Mouse (Mus musculus) heart, embryonic 14.5 days (tissue): ENCODE measurements around the gene Usp24. TPM values are rescaled to one million over a fixed set of nuclear protein-coding genes. Genes with fewer than 3 reads are reported as not detected.
"Not testable (repeated sequence)": the region's sequence is repeated elsewhere in the genome, so short reads cannot be mapped to it uniquely, and the experiment has no call there.

Experiments used
- ATAC-seq: fragments of 200-750 bp; cut with Nextera tagmentation; 2 replicates; pipeline ENCODE4 v1.8.0; 2017; ENCODE audit warnings: low read depth, moderate TSS enrichment; ENCODE audit not compliant: insufficient number of reproducible peaks, insufficient read depth, low FRiP score
- H3K27ac ChIP-seq, 2 experiments: fragments of 200-500 bp in 1 of 2; fragments of 300-500 bp in 1 of 2; sonication (generic) in 1 of 2; replicated peaks in 1 of 2; 2 replicates each; pipeline ENCODE4 v1.5.1; 2012 to 2014; ENCODE audit warnings: low read depth in 2 of 2, low read length in 2 of 2, control low read depth in 1 of 2, mild to moderate bottlenecking in 1 of 2, mixed read lengths in 1 of 2; ENCODE audit not compliant: control insufficient read depth in 1 of 2, insufficient read depth in 1 of 2
- H3K27me3 ChIP-seq: fragments of 300-500 bp; sonication (generic); 2 replicates; pipeline ENCODE4 v1.6.1; 2014; ENCODE audit warnings: mild to moderate bottlenecking, low read length, control low read depth; ENCODE audit not compliant: control insufficient read depth, insufficient read depth
- H3K36me3 ChIP-seq: fragments of 300-500 bp; sonication (generic); 2 replicates; pipeline ENCODE4 v1.6.1; 2014; ENCODE audit warnings: mild to moderate bottlenecking, control low read depth, low read length, mixed read lengths; ENCODE audit not compliant: control insufficient read depth, insufficient read depth
- H3K4me1 ChIP-seq, 2 experiments: fragments of 200-500 bp in 1 of 2; fragments of 300-500 bp in 1 of 2; sonication (generic) in 1 of 2; 2 replicates each; pipeline ENCODE4 v1.6.1; 2012 to 2014; ENCODE audit warnings: low read length in 2 of 2, control low read depth in 1 of 2, mixed read lengths in 1 of 2; ENCODE audit not compliant: control insufficient read depth in 2 of 2, insufficient read depth in 2 of 2
- H3K4me2 ChIP-seq: fragments of 300-500 bp; sonication (generic); 2 replicates; pipeline ENCODE4 v1.6.1; 2014; ENCODE audit warnings: mild to moderate bottlenecking, low read length
- H3K4me3 ChIP-seq, 2 experiments: fragments of 200-500 bp in 1 of 2; fragments of 300-500 bp in 1 of 2; sonication (generic) in 1 of 2; 2 replicates each; pipeline ENCODE4 v1.5.1; 2012 to 2014; ENCODE audit warnings: low read length in 2 of 2, mild to moderate bottlenecking in 2 of 2, control low read depth in 1 of 2, low read depth in 1 of 2, moderate library complexity in 1 of 2; ENCODE audit not compliant: control insufficient read depth in 1 of 2, insufficient read depth in 1 of 2
- H3K9ac ChIP-seq: fragments of 300-500 bp; sonication (generic); 2 replicates; pipeline ENCODE4 v1.6.1; 2014; ENCODE audit warnings: mild to moderate bottlenecking, low read length
- H3K9me3 ChIP-seq: fragments of 300-500 bp; sonication (generic); 2 replicates; pipeline ENCODE4 v1.6.1; 2016; ENCODE audit warnings: low read length, control low read depth; ENCODE audit not compliant: control insufficient read depth
- WGBS: fragments of 180-500 bp; shearing (Covaris S2); extraction: QIAGEN DNeasy Blood & Tissue Kit; methylation state at CpG from one replicate; pipeline ENCODE4 v1.1.7; 2014; 5-methylcytosine and 5-hydroxymethylcytosine counted together
- polyA plus RNA-seq: library from polyadenylated mRNA; unstranded; fragments of >200 nt; fragmentation: Nextera tagmentation; extraction: Ambion mirVana; gene quantifications from 2 replicates; pipeline ENCODE4 v1.2.1, GENCODE M21; 2014

The Usp24 gene
- polyA plus RNA-seq, 1 experiment from 2014 or later, result 12.9 TPM

DNA sequence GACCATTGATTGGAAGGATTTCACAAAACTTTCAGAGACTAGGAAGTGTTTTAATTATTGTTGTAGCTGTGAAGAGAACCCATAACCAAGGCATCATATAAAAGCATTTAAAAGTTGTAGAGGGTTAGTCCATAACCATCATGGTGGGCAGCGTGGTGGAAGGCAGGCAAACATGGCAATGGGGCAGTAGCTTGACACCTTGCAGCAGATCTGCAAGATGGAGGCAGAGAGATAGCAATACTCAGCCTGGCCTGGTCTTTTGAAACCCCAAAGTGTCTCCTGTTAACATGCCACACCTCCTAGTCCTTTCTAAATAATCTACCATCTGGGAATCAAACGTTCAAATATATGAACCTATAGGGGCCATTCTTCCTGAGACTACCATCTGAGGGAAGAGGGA is 17.6 kb downstream of the Usp24 start:
- peaks cover 2 to 22% of the 10 kb centered on the region in 2 experiments; a peak in 3 of 4 replicates for H3K4me1 ChIP-seq
- H3K4me3 ChIP-seq, result no peak overlapping the region
- WGBS, result 57% methylated on average over 2 of the region's 2 CpGs
- no peaks in the 10 kb centered on the region for H3K27me3 ChIP-seq
- no peaks in the 10 kb centered on the region for H3K9me3 ChIP-seq
- no peak overlapping the region for H3K9ac ChIP-seq
- no peak for ATAC-seq
- no peaks in the 10 kb centered on the region for H3K36me3 ChIP-seq
- H3K4me2 ChIP-seq, result no peak overlapping the region
- H3K27ac ChIP-seq, result peak overlapping the region in 1 of 2 experiments; percentile 9; a peak in 1 of 4 replicates

DNA sequence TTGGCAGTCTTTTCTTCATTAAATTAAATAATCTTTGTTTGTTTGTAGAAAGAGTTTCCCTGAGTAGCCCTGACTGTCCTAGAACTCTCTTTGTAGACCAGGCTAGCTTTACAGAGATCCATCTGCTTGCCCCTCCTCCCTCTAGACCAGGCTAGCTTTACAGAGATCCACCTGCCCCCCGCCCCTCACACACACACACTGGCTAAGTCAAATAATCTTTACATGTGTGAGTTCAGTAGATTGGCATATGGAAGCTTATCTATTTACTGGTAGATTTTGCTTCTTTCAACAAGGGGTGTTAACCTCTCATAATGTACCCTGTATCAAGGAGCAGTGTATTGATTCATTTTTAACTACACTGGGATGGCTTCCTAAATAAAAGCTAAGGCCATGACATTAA is 19.8 kb downstream of the Usp24 start:
- H3K4me2 ChIP-seq, result no peak overlapping the region
- no peak overlapping the region for H3K4me3 ChIP-seq
- no peaks in the 10 kb centered on the region for H3K9me3 ChIP-seq
- 77% methylated on average over 1 of the region's 1 CpGs for WGBS
- no peak overlapping the region for H3K9ac ChIP-seq
- peaks cover 4 to 20% of the 10 kb centered on the region in 2 experiments; a peak in 3 of 4 replicates for H3K4me1 ChIP-seq
- no peaks in the 10 kb centered on the region for H3K27me3 ChIP-seq
- no peak overlapping the region for H3K27ac ChIP-seq
- no peaks in the 10 kb centered on the region for H3K36me3 ChIP-seq
- ATAC-seq, result no peak

DNA sequence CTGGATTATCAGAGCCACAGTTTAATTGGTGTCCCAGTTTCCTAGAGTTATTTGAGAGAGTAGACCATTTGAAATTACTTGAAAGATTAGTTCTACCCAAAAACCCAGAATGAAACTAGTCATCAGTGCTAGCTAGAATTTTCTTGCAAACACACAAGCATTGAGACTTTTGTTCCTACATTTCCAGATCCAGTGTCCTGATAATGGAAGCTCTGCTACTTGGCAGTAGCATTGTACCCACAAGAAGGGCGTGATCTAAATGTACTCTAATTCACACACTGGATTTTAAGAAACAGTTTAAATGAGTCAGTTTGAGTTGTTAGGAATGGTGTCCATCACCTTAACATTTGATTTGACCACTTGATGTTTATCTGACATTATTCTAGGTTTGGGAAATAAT is 31.7 kb downstream of the Usp24 start:
- 94% methylated on average over 1 of the region's 1 CpGs for WGBS
- no peak overlapping the region for H3K4me3 ChIP-seq
- H3K36me3 ChIP-seq, result peaks cover 75% of the 10 kb centered on the region
- no peaks in the 10 kb centered on the region for H3K27me3 ChIP-seq
- no peak for ATAC-seq
- no peaks in the 10 kb centered on the region for H3K9me3 ChIP-seq
- H3K9ac ChIP-seq, result no peak overlapping the region
- H3K4me1 ChIP-seq, result no peaks in the 10 kb centered on the region
- H3K4me2 ChIP-seq, result no peak overlapping the region
- no peak overlapping the region for H3K27ac ChIP-seq

DNA sequence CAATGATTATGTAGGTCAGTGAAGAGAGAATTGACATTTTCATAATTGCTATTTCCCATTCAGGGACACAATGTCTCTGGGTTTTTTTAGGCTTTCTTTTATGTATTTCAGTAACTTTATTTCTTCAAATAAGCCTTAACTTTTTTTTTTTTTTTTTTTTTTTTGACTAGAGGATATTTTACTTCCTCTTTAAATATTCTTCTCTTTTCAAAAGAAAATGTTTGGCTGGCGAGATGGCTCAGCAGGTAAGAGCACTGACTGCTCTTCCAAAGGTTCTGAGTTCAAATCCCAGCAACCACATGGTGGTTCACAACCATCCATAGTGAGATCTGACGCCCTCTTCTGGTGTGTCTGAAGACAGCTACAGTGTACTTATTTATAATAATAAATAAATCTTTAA is 39.0 kb downstream of the Usp24 start:
- H3K27ac ChIP-seq, H3K9me3 ChIP-seq, H3K9ac ChIP-seq, H3K4me2 ChIP-seq, H3K27me3 ChIP-seq, H3K4me3 ChIP-seq, H3K4me1 ChIP-seq, ATAC-seq: not testable (repeated sequence)
- 90% methylated on average over 2 of the region's 2 CpGs for WGBS
- peaks cover 73% of the 10 kb centered on the region for H3K36me3 ChIP-seq

DNA sequence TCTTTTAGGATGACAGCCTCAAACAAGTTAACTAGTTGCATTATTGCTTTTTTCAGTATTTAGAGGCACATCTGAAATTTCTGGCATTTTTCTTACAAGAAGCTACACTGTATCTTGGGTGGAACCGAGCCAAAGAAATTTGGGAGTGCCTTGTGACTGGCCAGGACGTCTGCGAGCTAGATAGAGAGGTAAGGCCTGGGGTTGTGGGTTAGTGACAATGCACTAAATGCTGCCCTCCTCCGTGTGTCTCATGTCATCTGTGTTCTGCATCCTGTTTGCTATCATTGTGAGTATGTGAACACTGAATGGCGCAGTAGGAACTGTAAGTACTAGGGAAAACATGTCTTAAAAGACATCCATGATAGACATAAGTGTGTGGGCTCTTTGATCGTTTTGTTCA is 54.0 kb downstream of the Usp24 start:
- Histone ChIP-seq H3K9ac (no peak overlapping the region), H3K27me3 (no peaks in the 10 kb centered on the region), H3K36me3 (peaks cover 84% of the 10 kb centered on the region), H3K9me3 (no peaks in the 10 kb centered on the region), H3K4me2 (no peak overlapping the region), H3K4me1 (no peaks in the 10 kb centered on the region), H3K4me3 (no peak overlapping the region), H3K27ac (no peak overlapping the region)
- ATAC-seq, result no peak
- 83% methylated on average over 6 of the region's 6 CpGs for WGBS

DNA sequence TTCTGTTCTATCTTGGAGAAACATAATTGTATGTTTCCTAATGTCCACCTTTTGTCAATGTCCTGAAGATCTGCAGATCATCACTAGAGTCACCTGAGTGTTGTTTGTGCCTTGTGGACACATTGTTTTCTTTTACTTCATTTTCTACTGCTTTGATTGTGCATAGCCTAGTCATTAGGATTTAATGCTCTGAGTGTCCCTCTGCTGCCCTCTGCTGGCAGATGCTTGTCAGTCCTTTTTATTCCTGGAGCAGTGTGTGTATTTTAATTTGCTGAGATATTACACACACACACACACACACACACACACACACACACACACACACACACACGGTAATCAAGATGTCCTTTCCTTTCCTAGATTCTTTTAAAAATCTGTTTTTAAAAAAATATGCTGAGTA is 59.8 kb downstream of the Usp24 start:
- no peak for ATAC-seq
- Histone ChIP-seq H3K4me1 (no peaks in the 10 kb centered on the region), H3K27ac (no peak overlapping the region), H3K27me3 (no peaks in the 10 kb centered on the region), H3K36me3 (peaks cover 90% of the 10 kb centered on the region), H3K4me3 (no peak overlapping the region), H3K4me2 (no peak overlapping the region), H3K9me3 (no peaks in the 10 kb centered on the region), H3K9ac (no peak overlapping the region)
- 26% methylated on average over 1 of the region's 1 CpGs for WGBS

DNA sequence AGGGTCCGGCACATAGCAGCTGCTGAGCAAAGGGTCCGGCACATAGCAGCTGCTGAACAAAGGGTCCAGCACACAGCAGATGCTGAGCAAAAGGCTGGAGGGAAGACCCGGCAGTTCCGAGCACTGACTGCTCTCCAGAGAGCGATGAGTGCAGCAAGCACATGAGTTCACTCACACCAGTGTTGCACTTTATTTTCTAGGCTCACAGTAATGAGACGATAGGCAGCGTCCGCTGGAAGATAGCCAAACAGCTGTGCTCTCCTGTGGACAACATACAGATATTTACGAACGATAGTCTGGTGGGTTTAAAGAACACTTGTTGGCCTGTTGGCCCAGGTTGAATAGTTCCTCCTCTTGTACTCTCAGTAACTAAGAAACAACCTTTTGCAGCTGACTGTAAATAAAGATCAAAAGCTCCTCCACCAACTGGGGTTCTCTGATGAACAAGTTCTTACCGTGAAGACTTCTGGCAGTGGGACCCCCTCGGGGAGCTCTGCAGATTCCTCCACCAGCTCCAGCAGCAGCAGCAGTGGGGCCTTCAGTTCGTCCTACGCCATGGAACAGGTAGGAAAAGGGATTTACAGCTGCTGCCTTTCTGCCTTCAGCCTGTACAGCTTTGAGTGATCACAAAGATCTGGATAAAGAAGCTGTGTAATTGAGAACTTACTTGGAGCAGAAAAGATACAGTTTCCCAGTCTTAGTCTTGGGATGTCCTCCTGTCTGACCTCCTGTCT is 63.0 kb downstream of the Usp24 start:
- 73% methylated on average over 14 of the region's 14 CpGs for WGBS
- H3K4me3 ChIP-seq, result no peak overlapping the region
- H3K9me3 ChIP-seq, result no peaks in the 10 kb centered on the region
- no peak overlapping the region for H3K4me2 ChIP-seq
- peaks cover 95% of the 10 kb centered on the region for H3K36me3 ChIP-seq
- no peaks in the 10 kb centered on the region for H3K4me1 ChIP-seq
- ATAC-seq, result no peak
- H3K27ac ChIP-seq, result no peak overlapping the region
- H3K27me3 ChIP-seq, result no peaks in the 10 kb centered on the region
- no peak overlapping the region for H3K9ac ChIP-seq

DNA sequence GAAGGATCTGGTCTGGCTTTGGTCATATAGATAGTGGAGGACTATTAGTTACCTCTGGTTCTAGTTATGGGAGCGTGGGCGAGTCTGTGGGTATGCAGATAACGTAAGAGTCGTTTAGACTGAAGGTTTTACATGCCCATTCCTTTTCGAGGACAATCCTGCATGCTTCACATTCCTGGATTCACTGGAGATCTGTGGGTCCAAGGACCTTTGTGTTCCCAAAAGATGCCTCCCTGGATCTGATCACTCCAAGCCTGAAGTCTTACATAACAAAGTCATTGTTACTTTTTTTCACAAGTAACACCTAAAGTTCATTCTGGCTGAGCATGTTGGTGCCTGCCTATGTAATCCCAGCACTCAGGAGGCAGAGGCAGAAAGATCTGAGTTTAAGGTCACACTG is 65.1 kb downstream of the Usp24 start:
- H3K4me1 ChIP-seq, result no peaks in the 10 kb centered on the region
- peaks cover 96% of the 10 kb centered on the region for H3K36me3 ChIP-seq
- H3K4me2 ChIP-seq, result no peak overlapping the region
- no peak overlapping the region for H3K27ac ChIP-seq
- no peak overlapping the region for H3K4me3 ChIP-seq
- no peak for ATAC-seq
- H3K9me3 ChIP-seq, result no peaks in the 10 kb centered on the region
- WGBS, result 54% methylated on average over 5 of the region's 5 CpGs
- no peak overlapping the region for H3K9ac ChIP-seq
- no peaks in the 10 kb centered on the region for H3K27me3 ChIP-seq
